Mouse (Mus musculus) stomach, postnatal 0 days (tissue): ENCODE measurements at regions not wholly inside any gene's neighbourhood (a gene's known extent, or its start where the extent isn't known, plus 50 kb on each side); places are given as distances from the start of the nearest gene placed in this dataset.

Experiments
- CTCF ChIP-seq: IDR thresholded peaks from 2 replicates; pipeline ENCODE4 v1.5.1; 2016; ENCODE audit warnings: antibody characterized with exemption, low read depth, mild to moderate bottlenecking, moderate library complexity
- EP300 ChIP-seq: optimal IDR thresholded peaks from 2 replicates; pipeline ENCODE3; 2016; ENCODE audit warnings: antibody characterized with exemption

DNA sequence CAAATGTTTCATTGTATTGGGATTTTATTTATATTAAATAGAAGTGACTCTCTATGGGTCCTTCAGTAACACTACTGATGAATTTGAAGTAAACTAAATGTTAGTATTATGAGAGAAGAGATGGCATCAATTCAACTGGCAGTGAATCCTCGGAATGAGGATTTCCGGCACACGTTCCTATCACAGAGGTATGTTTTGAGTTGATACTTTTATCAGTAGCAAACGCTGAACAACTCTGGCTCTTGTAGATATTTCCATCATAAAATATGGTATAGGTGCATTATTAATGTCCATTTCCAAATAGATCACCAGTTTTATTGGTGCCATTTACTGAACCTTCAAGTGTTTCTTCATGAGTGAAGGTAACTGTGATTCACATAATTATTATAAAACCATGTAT lies 123.7 kb upstream of the Syt1 start:
- TF ChIP-seq EP300 (no peak), CTCF (no peak)
